Mouse (Mus musculus) heart, postnatal 4 days (tissue): ENCODE measurements around the gene Serpina1e. TPM values are rescaled to one million over a fixed set of nuclear protein-coding genes. Genes with fewer than 3 reads are reported as not detected.
A peak's percentile ranks its signal among the peaks of the same experiment; 100 is the strongest.

Source experiments
- DNase-seq: peaks from one replicate; pipeline ENCODE4 v3.0.0; 2021
- total RNA-seq, 2 experiments: library from RNA; stranded (reverse); gene quantifications; 2 replicates each; pipeline ENCODE4 v1.2.3; 2021

The Serpina1e gene
- total RNA-seq: under 1 TPM in 1 of 2 experiments, not detected in 1; 0.41 TPM

GRCm38 (mm10) chr12:103958798-103959197, at the start of gene Serpina1e:
Serpina1e (minus strand) TSS chr12:103958975.
- DNase-seq: no peak

- DNase-seq: no peak
These were observed 45.9 kb upstream of the Serpina1e start for GRCm38 (mm10) chr12:104004689-104005088.

GRCm38 (mm10) chr12:104003238-104003612, 44.5 kb upstream of the Serpina1e start:
- peak; percentile 20 for DNase-seq

DNA sequence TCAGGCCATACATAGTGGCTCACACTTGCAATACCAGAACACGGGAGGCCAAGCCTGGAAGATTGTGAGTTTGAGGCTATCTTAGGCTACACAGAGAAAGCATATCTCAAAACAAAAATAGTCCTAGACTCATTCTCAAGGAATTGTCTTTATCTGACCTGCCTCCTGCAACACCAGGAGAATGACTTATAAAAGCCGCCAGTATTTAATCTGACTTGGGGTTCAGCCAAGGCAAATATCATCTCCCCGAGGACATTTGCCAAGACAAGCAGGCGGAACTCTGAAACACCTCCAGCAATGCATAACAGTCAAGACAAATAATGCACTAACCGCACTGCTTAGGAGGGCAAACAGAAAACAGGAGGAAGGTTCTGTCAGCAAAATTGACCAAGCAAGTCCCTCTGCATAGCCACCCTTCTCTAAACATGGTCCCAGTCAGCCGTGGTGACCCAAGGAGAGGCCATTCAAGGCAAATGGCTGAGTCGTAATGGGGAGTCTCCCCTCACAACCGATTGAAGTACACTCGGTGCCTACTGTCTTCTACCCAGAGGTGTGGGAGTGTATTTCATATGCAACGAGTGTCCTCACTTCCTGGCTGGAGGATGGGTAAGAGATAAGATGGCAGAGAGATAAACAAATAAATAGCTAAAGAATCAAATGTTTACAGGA, 43.9 kb upstream of the Serpina1e start:
- peak; percentile 31 for DNase-seq

DNA sequence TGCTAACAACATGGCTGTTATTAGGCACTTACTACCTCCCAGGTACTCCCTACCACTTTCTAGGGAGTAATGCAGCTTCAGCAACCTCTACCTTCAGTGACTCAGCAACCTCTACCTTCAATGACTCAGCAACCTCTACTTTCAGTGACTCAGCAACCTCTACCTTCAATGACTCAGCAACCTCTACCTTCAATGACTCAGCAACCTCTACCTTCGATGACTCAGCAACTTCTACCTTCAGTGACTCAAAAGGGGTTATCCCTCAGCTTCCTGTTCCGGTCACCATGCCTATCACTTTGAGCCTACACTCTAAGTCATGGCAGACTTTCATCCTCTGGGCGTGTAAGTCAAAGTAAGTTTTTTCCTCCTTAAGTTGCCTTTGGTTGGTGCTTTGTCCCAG, 41.8 kb upstream of the Serpina1e start:
- DNase-seq: no peak

DNA sequence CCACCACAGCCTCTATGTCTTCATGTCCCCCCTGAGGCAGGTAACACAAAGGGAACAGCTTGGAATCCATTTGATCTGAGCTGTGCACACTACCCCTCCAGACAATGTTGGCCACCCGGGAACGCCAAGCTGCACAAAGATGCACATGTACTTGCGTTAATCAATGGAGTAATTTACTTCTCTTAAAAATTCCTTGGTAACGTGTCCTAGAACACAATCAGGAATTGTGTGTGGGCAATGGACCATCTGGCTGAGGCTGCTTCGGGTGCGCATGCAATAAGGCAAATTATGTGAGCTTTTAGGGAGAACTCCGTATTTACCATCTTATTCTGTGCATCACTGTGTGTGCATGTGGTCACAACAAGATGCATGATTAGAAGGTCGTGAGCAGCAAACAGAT, 40.8 kb upstream of the Serpina1e start:
- DNase-seq: no peak

- DNase-seq: no peak
These were observed 37.7 kb upstream of the Serpina1e start for GRCm38 (mm10) chr12:103996513-103996912.

- DNase-seq: peak; percentile 78
These were observed 36.7 kb upstream of the Serpina1e start for GRCm38 (mm10) chr12:103995292-103996072.

GRCm38 (mm10) chr12:103992945-103993344, 34.2 kb upstream of the Serpina1e start:
- no peak for DNase-seq

- no peak for DNase-seq
These were observed 31.1 kb upstream of the Serpina1e start, which contains the start of gene Serpina11 for GRCm38 (mm10) chr12:103989857-103990256. Serpina11 (minus strand) TSS chr12:103989957.

- no peak for DNase-seq
These were observed 30.7 kb upstream of the Serpina1e start for GRCm38 (mm10) chr12:103989514-103989767.

DNA sequence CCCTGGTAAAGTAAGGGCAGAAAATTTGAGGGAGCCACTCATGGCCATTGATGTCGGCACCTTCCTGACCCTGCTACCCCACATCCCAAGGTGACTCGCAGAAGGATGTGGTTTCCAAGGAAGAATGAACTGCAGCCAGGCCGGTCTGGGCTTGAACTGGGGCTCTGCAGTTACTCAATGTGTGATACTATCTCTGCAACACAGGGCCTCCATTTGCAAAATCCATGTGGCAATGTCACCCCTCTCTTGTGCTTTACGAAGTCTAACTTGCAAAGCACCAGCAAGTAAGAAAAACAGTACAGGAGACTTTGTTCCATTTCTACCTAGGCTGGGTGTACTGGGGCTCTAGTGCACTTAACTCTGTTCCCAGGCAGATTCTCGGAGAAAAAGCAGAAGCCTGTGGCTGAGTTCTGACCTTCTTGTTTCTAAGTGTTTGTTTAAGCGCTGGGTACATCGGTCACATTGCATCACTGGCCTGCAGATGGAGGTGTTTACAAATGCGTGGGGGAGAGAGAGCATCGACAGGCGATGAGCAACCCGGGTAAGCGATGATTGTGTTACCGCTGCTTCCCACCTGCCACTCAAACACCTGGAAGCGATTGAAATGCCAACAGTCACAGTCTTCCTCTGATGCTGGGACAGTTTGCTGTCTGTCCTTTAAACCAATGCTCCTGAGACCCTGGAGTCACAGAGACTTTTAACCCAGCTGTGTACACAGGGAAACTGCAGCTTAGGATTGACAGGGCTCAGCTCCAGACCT, 30.2 kb upstream of the Serpina1e start:
- DNase-seq: no peak

GRCm38 (mm10) chr12:103985868-103986267, 27.1 kb upstream of the Serpina1e start:
- DNase-seq: no peak

- DNase-seq: peak; percentile 65
These were observed 26.2 kb upstream of the Serpina1e start for GRCm38 (mm10) chr12:103984935-103985334.

GRCm38 (mm10) chr12:103981646-103982360, 23.0 kb upstream of the Serpina1e start:
- DNase-seq: no peak

- no peak for DNase-seq
These were observed 19.5 kb upstream of the Serpina1e start for GRCm38 (mm10) chr12:103978294-103978693.

DNA sequence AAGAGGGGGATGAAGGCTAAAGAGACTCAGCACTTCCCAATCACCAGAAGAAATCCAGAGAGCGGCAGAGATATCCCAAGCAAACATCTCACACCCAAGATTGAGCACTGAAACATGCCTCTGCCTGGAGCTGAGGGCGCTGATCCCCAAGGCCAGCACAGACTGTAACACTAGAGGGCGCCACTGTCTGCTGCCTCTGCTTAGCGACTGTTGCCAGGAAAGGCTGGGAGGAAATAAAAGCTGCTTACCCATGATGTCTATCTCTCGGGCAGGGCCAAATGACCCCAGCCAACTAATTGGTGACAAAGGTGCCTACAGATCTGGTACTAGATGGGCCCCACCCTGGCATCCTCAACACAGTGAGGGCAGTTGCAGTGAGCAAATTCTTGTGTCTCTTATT, 19.1 kb upstream of the Serpina1e start:
- DNase-seq: peak; percentile 31

- no peak for DNase-seq
These were observed 18.3 kb upstream of the Serpina1e start for GRCm38 (mm10) chr12:103977060-103977459.

DNA sequence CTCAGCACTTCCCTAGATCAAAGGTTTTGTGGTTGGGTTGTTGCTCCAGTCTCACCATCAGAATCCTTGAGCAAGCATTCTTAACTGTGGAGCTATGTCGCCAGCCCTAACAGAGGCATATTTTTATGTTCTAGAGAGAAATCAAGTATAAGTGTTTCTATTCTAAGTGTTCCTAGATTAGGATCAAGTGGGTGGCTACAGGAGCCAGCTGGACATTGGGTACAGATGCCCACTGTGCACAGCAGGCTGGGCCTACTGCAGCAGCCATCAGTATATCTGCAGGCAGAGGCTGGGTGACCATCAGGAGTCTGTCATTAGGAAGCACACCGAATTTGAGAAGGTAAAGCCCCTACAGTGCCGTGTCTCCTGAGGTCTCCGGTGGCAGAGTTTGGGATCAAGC, 12.3 kb upstream of the Serpina1e start:
- DNase-seq: no peak

DNA sequence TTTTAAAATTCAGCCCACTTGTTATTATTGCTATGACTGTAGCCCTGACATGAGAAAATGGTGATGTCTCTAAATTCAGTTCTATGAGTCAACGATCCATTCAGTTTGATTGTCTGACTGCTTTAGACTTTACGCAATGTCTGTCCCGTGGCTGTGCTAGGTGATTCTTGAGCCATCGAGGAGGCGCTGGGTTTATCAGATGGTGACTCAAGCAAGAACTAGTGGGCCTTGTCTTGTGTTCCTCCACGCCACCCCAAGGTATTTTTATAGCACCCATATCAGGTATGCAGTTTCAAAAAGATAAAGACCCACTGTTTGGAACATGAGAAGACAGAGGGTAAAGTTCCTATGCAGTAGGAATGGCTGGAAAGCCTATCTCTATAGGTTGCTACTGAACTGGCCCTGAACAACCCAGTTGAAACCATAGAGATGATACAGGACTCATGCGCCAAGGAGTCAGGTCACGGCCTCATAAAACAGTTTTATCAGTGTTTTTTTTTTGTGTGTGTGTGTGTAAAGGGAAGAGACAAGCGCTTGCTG, 10.9 kb upstream of the Serpina1e start:
- no peak for DNase-seq

DNA sequence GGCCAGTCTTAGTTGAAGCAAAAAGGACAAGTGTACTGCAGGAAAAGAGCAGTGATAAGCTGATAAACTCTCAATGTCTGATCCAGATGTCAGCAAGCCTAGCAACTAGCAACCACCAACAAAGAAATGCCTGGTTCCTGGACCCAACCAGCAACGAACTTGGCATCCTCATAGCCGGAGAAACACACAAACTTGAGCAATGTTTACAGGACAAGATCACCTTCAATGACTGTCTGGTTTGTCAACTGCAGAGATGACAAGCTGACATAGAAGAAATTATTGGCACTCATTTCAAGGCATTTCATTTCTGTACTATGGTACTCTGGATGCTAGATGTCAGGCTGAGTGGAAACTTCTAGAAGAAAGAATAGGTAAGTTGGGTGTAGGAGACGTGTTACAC, 8.0 kb upstream of the Serpina1e start:
- no peak for DNase-seq

- DNase-seq: no peak
These were observed 4.5 kb upstream of the Serpina1e start for GRCm38 (mm10) chr12:103963288-103963687.
